Mouse (Mus musculus) adrenal gland, postnatal 4 days (tissue): ENCODE measurements around the gene Dhx40. TPM values are rescaled to one million over a fixed set of nuclear protein-coding genes. Genes with fewer than 3 reads are reported as not detected.
"Not testable (repeated sequence)": the region's sequence is repeated elsewhere in the genome, so short reads cannot be mapped to it uniquely, and the experiment has no call there.

Source experiments
- DNase-seq, 2 experiments: peaks; one replicate each; pipeline ENCODE4 v3.0.0; 2021 to 2022; ENCODE audit warnings: low spot score in 2 of 2, mixed read lengths in 2 of 2
- total RNA-seq, 2 experiments: library from RNA; stranded (reverse); gene quantifications; 2 replicates each; pipeline ENCODE4 v1.2.3; 2021

Gene Dhx40
- total RNA-seq, 2 experiments from 2014 or later: 40.1 to 41.1 TPM

DNA sequence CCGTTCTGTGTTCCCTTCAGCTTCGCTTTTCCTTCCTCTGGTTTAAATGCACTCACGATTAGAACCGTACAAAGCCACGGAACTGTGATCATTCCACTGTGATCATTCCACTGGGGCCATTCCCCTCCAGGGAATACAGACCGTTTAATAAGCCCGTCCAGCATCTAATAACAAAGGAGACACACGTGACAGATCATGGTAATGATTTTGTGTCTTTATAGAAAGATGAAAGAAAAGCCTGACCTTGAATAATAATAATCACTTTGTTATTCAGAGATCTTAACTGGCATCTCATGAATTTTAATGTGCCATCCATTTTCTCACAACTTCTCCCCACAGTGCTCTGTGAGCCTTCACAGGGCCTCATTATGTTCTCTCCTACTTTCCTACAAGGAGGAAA, 12.0 kb upstream of the Dhx40 start:
- no peak for DNase-seq

DNA sequence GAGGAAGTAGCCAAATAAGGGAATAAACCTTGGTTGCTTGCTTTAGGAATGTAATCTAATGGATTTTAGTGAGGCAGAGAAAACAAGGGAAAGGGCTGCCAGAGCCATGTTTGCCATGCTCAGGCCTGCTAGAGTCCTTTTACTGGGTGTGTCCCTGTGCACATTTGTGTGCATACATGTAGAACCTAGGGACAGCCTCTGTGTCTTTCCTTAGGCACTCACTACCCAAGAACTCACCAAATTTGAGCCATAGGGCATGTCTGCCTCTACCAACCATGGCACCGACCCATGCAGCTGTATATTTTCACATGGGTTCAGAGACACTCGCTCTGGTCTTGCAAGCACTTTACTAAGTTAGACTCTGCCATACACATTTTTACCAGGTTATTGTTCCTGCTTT, 11.4 kb upstream of the Dhx40 start:
- no peak for DNase-seq

DNA sequence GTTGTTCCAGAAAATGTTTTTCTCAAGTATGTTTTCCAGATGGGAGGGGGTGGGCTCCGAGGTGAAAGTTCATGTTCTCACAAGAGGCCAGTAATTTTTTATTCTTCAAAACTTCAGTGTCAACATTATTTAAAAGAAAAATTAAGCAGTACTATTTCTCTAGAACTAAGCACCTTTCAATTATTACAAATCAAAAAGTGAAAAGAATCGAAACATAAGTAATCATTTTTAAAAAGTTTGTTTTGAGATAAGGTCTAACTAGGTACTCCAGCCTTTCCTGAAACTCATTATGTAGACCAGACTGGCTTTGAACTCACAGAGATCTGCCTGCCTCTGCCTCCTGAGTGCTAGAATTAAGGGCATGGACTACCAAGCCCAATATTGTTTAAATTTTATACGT, 8.7 kb upstream of the Dhx40 start:
- DNase-seq: not testable (repeated sequence)

DNA sequence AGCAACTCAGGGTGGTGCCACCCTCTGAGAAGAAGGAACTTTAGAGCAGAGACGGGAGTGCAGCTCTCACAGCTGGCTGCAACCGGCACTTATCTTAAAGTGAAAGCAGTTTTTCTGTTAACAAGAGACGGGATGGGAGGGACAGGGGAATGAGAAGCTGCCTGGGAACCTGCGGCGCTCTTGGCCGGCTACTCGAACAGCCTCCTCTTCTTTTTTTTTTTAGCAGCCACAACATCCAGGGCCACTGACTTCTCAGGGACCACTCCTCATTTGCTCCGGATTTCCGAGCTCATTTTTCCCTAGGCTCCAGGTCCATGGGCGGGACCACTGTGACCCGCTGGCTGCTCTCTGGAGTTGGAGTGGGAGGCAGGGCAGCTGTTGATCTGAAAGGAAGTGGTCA, 6.9 kb upstream of the Dhx40 start:
- not testable (repeated sequence) for DNase-seq

DNA sequence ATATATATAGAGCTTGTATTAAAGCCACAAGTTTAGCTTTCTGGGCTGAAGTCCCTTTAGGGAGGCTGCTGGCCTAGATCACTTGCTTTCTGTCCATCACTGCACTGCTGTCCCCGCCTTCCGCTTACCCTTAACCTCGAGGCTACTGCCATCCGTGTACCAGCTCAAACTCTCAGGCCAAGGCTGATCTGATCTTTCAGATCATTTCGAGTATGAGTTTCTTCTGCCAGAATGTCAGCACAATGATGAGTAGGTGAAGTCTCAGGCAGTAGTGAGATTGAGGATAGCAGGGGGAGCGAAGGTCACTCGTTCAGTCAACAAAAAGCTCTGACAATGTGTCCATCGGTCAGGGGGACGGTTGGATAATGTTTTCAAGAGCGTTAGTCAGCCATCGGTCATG, 5.7 kb upstream of the Dhx40 start:
- DNase-seq: not testable (repeated sequence)

DNA sequence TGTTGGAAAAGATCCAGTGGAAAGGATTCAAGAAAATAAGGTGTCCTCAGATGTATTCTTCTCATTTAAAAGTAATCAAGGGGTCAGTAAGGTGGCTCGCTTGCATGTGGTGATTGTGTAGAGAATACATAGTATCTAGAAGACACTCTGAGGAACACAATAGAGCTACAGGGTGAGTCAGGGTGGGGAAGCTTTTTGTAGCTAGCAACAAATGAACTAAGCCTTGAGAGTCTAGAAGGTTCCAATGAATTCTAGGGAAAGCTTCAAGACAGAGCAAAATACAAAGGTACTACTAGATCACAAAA, 3.7 kb upstream of the Dhx40 start:
- DNase-seq: no peak

DNA sequence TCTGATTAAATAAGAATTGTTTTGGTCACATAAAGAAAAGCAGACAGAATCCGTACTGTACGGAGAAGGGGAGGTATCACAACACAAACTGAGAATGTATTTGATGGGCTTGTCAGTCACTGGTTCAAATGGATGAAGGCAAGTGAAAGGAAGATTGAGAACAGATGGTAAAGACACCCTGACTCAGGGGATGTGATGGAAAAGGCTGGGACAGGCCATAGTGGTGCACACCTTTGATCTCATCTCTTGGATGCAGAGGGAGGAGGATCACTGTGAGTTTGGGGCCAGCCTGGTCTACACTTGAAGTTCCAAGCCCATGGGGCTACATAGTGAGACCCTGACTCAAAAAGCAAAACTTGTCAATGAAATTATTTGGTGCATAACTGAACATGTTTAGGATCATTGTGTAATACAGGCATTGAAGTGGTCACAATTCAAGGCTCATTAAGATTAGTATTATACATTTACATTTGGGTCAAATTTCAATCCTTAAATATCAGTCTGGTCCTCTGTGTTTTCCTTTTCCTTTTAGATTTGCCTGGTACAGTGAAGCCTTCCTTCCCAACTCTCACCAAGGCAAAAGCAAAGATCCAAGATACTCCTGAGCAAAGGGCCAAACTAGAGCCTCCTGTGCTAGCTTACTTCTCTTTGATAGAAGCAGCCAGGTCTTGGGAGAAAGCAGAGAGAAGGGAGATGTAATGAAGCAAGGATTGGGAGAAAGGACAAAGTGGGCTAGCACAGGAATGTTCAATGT, 3.2 kb upstream of the Dhx40 start:
- no peak for DNase-seq

DNA sequence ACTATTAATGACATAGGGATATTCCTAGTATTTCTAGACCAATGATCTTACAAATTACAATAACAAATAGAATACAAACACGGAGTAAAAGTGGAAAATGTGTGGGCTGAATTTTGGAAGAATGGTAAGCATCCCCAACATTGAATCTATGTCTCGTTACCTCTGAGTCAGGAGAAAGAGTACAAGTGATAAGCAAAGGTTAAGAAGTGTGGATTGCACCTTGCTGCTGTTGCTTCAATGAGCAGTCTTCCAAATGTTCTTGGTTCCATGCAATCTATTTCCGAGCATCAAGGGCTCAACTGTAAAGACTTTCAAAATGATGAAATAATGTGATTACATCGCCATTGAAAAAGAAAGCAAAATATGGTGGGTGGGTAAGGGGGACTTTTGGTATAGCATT, 2.3 kb upstream of the Dhx40 start:
- DNase-seq: no peak

DNA sequence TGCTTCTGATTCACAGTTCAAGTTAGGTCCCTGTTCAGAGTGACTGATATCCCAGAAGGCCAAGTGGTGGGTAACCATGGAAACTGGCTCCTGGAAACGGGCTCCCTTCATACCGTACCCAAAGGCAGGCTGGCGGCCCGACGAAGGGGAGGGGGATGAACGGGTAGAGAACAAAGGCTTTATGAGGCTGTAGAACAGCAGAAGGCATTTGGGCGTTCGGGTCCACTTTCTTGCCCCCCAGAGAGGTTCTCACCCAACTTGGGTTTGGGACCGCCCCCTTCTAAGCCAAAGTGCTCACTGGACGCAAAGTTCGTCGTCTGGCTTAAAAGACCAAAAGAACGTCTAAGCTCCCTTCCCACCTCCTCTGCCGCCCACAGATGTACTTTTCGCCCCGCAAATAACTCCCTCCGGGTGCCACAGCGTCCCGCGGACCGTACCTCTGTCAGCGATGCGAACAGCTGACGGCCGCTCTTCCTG, 507 bp downstream of the Dhx40 start:
- DNase-seq: peak; percentile 7 to 36

DNA sequence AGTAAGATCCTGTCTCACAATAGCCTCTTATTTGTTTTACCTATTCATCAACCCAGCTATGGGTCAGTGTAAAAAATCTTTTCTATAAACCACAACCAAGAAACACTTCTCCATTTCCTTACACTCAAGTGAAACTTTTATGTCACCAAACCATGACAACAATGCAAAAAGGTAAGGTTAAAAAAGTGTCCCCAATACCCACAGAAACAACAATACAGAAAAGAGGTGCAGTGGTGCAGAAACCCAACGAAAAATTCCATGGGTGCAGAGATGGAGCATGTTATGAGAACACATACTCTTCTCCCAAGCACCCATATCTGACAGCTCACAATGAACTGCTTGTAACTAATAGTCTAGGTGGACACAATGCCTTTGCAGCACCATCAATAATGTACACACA, 13.4 kb downstream of the Dhx40 start:
- no peak for DNase-seq

DNA sequence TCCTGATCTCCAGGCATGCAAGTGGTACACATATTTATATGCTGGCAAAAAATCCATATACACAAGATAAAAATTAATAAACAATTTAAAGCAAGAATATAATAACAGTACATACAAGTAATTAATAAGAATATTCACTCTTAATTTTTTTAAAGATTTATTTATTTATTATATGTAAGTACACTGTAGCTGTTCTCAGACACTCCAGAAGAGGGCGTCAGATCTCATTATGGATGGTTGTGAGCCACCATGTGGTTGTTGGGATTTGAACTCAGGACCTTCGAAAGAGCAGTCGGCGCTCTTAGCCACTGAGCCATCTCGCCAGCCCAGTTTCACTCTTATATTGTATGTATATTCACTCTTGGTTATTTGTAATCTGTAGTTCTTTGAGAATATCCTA, 20.1 kb downstream of the Dhx40 start:
- DNase-seq: not testable (repeated sequence)

DNA sequence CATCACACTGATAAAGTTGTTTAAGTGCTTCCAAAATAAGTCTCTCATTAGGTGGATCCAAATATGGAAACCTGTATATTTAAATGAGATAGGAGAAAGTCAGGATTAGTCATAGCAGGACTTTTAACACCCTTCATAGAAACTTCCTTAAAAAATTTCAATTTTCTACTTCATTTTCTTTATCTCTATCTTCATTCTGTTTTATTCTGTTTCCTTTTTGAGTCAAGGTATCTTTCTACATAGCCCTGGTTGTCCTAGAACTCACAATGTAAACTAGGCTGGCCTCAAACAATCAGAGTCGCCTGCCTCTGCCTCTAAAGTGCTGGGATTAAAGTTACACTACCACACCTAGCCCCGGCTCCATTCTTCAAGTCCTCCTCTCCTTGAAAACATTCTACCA, 21.8 kb downstream of the Dhx40 start:
- no peak for DNase-seq

DNA sequence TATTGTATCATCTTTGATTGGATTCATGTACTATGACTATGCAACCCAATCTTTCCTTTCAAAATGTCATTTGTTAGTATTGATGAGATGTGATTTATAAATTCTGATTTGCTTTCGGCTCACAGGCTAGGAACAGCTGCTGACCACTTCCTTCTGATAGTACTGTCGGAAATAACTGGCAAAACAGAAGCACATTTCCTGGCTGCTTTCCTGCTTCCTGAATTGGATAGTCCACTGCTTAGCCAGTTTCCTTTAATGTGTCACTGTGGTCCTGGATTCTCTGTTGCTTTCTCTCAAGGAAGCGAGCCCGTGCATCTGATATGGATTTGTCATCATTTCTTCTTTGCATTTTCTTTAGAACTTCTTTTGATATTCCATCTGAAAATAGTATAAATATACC, 37.7 kb downstream of the Dhx40 start:
- DNase-seq: no peak

DNA sequence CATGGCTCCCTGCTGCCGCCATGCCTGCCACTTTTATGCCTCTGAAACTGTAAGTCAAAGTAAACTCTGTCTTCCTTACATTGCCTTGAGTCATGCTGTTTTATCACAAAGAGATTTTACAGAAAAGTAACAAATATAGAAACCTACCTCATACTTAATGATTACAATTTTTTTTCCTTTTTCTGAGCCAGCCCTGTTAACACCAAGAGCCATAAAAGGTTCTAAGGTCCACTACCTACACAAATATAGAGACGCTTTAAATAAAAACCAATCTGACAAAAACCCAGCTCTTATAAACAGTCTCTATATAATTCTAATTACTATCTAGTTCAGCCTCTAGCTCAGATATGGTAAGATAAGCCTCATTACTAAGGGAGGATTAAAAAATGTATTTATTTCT, 43.0 kb downstream of the Dhx40 start:
- no peak for DNase-seq

DNA sequence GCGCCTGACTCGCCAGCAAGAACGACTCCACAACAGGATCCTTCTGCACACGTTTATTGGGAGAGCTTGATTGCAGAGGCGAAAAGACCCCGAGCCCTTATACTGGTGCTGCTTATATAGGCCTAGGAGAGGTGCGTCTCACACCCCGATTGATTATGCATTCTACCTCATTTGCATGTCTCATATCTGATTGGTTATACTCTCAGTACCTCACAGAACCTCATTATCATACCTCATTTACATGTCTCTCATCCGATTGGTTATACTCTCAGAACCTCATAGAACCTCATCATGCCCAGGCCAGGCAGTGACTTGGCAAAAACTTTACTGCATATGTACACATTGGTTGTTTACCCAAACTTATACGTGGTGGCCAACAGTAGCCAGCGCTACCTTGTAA, 44.4 kb downstream of the Dhx40 start:
- DNase-seq: not testable (repeated sequence)

DNA sequence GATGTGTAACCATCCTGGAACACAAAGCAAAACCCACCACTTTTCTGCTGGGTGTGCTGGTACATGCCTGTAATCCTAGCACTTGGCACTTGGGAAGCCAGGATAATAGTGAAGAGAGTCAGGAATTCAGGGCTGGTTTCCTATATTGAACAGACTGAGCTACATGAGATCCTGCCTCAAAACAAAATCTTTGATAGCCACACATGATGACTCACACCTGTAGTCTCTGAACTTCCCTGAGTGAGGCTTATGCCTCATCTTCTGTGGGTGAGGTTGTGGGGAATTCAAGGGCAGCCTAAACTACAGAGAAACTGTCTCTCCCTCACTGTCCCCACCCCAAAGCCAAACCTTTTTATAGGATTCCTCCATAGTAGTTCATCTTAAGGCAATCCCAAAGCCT, 47.2 kb downstream of the Dhx40 start:
- no peak for DNase-seq

DNA sequence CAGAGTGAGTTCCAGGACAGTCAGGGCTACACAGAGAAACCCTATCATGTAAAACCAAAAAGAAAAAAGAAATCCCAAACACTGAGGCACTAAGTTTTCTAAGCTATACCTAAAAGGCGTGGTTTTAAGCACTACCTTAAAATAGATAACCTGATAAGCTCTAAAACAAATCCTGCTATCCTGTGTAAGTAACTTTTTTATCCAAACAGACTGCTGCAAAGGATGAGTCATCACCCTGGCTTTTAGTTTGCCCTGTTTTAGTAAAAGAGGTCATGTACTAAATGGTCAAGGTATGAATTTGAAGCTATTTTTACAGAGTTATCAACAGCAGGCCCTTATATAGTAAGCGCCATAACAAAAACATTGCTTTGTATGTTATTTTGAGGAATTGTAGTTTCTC, 47.7 kb downstream of the Dhx40 start:
- no peak for DNase-seq

DNA sequence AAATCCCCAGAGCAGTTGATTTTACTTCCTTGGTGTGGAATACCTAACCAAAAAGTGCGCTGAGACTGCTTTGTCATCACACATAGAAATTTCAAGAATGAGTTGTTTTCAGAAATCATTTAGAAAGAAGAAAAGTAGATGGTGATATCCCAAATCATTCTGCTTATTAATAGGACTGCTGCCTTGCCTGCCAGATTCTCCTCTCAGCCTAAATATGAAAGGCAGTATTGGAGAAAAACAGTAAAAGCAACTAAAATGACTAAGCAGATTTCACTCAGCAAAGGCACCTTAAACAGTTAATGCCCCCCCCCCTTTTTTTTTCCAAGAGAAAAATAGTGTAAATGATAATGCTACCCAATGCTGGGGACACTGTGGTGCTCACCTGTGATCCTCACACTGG, 48.3 kb downstream of the Dhx40 start:
- no peak for DNase-seq

DNA sequence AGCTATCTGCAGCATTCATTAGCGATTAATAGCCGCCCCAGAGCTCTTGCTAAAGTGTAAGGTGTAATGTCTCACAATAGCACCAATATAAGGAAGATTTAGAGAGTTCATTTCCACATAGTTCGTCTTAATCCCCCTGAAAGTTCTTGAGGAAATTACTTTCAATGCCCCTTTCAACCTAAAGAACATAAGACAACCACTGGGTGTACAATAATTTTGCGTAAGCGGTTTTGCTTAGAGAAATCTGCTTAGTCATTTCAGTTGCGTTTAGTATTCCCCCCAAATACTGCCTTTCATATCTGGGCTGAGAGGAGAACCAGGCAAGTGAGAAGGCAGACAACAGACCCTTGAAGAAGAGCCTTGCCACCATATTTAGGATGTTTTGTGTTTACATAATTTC, 49.0 kb downstream of the Dhx40 start:
- DNase-seq: no peak

DNA sequence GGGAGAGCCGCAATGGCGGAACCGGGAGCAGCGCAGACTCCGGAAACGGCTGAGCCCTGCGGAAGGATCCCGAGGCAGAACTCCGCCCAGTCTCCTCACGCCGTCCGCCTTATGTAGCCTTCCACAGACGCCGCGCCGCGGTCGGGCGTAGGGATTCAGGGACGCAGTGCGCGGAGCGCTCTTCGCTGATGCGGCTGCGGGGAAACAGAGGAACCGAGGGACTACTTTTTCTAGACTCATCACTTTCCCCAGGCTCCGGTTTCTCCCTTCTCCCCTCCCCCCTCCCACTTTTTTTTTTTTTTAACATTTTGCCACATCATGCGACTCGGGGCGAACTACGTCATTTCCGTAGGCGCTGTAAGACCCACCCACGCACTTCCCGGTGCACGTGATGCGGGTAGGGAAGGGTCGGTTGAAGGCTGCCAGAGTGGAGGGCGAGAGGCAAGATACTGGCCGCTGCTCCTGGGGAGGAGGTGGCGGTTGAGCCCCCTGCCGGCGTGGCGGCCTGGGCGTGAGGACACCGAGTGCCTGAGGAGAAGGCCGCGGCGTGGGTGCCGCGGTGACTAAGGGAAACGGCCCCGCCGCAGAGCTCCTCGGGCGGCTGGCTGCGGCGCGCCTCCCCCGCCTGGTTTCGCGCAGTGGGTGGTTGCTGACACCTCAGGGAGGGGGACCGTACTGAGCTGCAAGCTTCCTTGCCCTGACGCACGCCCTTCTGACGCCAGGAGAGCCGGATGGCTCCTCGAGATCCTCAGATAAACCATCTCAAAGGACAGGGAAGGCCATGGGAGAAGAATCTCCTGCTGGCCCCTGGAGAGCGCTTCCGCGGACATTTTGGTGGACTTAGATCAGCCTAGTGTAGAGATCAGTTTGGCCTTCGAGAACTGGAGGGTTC, 49.8 kb downstream of the Dhx40 start, which contains the start of gene Cltc:
Gene Cltc, minus strand, starts transcription at position 86 of the 892 bp plus-strand sequence.
- DNase-seq: peak; percentile 89 to 95

DNA sequence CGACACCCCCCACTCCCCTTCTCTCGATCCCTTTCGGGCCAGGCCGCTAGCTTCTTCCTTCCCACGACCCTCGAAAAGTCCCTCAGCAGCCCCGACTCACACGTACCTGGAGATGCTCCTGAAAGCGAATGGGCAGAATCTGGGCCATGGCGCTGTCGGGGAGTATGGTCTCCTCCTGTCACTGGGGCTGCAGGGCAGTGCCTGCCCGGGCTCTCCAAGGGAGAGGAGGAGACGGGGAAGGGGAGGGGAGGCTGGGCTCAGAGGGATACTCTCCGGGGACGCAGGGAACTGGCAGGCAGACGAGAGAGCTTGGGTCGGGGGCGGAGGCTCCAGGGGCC, 50.4 kb downstream of the Dhx40 start:
- DNase-seq: no peak
